Mouse (Mus musculus): Measurements from ENCODE around the gene Pear1.
A peak's percentile ranks its signal among the peaks of the same experiment; 100 is the strongest.

Gene Pear1

DNA sequence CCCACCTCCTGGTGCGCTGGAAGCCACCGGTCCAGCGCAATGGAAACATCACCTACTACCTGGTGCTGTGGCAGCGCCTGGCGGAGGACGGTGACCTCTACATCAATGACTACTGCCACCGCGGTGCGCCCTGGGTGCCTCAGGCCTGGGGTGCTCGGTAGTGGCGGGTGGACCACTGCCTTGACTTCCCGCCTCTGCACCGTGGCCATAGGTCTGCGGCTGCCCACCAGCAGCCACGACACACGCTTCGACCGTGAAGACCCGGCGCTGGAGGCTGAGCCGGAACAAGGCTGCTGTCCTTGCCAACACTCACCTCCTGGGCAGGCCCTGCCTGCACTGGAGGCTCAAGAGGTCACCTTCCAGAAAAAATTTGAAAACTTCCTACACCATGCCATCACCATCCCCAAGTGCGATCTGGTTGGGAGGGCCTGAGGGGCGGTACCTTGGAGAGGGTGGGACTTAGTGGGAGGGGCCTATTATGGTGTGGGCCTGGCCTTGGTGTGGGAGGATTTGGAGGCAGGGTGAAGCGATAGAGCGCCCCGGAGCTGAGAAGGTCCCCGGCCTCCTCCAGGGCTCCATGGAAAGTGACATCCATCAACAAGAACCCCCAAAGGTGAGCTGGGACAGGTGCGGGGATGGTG is 14.7 kb downstream of the Pear1 start:
- DNase-seq (ENCODE audit: low spot score), result no peak

- no peak for DNase-seq (ENCODE audit: low spot score)
Observed at GRCm38 (mm10) chr3:87804038-87804677, 19.9 kb downstream of the Pear1 start.

- no peak for DNase-seq (ENCODE audit: low spot score)
Observed at GRCm38 (mm10) chr3:87801681-87802080, 22.4 kb downstream of the Pear1 start.

GRCm38 (mm10) chr3:87796736-87797334 is 27.3 kb downstream of the Pear1 start, which contains the start of gene Insrr:
Gene Insrr (plus strand): TSS chr3:87796951.
- peak; percentile 29 for DNase-seq (ENCODE audit: low spot score)

GRCm38 (mm10) chr3:87795336-87796277 is 28.5 kb downstream of the Pear1 start:
- peak; percentile 48 for DNase-seq (ENCODE audit: low spot score)

GRCm38 (mm10) chr3:87794922-87795325 is 29.2 kb downstream of the Pear1 start, which contains the start of gene Ntrk1:
Gene Ntrk1 (minus strand): TSS chr3:87795162.
- DNase-seq (ENCODE audit: low spot score), result no peak

GRCm38 (mm10) chr3:87789768-87790167 is 34.3 kb downstream of the Pear1 start:
- DNase-seq (ENCODE audit: low spot score), result no peak

GRCm38 (mm10) chr3:87789248-87789647 is 34.9 kb downstream of the Pear1 start:
- DNase-seq (ENCODE audit: low spot score), result no peak

DNA sequence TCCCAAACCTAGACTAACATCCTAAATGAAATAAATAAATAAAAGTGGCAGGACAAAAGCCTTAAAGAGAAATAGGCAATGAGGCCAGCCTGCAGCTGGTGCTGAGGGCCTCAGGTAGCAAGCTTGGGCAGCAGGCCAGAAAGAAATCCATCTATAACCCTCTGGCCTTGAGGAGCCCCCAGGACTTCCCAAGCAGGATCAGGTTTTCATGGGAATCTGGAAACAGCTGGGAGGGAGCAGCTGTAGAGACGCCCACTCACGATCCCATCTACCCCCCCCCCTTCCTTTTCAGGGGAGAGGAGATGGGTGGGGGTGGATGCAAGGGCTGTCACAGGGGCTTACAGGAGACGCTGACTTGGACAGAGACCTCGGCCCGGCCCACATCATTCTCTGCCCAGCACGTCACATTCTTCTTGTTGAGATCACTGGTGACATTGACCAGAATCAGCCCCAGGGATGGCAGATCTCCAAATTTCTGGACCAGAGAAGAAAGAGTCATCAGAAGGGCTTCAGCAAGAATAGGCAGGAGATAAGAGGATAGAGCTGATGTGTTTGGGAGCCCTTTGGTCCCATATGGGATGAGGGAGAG is 38.4 kb downstream of the Pear1 start:
- DNase-seq (ENCODE audit: low spot score), result no peak

DNA sequence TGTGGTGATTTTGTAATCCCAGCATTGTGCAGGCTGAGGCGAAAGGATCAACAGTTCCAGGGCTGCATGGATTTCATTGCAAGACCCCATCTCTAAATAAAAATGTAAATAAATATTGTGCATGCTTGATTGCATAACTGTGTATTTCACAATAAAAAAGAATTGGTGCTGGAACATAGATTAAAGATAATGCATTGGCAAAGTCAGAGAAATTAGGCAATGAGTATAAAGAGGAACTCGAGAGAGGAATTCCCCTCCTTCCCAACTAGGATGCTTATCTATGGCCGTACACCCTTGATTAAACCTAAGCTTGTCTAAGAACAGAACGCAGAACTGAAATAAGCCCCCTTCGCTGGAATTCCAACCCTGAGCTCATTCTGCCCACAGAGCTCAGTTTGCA is 39.0 kb downstream of the Pear1 start:
- no peak for DNase-seq (ENCODE audit: low spot score)

GRCm38 (mm10) chr3:87783282-87784023 is 40.7 kb downstream of the Pear1 start:
- DNase-seq (ENCODE audit: low spot score), result no peak

DNA sequence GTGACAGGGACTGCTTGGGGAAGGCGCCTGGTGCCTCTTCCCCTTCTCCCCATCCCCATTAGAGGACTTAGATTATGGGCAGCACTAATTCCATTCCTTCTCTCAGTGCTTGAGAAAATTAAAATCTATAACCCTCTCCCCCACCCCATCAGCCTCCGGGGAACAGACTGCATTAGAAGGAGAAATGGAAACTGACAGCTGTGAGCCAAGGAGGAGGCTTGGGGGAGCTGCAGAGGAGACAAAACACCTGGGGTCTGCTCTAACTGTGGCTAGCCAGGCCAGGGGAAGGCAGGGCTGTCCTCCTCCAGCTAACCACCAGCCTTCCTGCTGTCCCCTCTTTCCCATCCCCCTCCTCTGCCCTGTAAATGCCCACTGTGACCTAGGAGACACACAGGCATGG is 45.0 kb downstream of the Pear1 start:
- no peak for DNase-seq (ENCODE audit: low spot score)

DNA sequence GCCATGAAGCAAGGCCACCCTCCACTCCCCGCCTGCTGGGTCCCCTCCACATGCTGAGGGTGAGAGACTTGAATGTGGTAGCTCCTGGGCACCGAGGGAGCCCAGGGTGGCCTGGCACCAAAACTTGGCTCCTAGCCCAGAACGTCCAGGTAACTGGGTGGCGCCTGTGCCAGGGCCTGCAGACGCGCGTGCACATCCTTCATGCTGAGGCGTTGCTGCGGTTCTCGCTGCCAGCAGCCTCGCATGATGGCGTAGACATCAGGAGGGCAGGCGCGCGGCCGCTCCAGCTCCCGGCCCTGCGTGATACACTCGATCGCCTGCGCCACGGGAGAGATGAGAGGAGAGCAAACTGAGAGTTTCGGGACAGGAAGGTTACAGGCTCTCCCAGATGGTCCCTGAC is 45.8 kb downstream of the Pear1 start:
- no peak for DNase-seq (ENCODE audit: low spot score)

GRCm38 (mm10) chr3:87771088-87771487 is 53.0 kb downstream of the Pear1 start:
- no peak for DNase-seq (ENCODE audit: low spot score)

GRCm38 (mm10) chr3:87770280-87770679 is 53.8 kb downstream of the Pear1 start:
- peak; percentile 63 for DNase-seq (ENCODE audit: low spot score)

GRCm38 (mm10) chr3:87769506-87769905 is 54.6 kb downstream of the Pear1 start:
- no peak for DNase-seq (ENCODE audit: low spot score)

GRCm38 (mm10) chr3:87768844-87769243 is 55.3 kb downstream of the Pear1 start:
- DNase-seq (ENCODE audit: low spot score), result peak; percentile 89

DNA sequence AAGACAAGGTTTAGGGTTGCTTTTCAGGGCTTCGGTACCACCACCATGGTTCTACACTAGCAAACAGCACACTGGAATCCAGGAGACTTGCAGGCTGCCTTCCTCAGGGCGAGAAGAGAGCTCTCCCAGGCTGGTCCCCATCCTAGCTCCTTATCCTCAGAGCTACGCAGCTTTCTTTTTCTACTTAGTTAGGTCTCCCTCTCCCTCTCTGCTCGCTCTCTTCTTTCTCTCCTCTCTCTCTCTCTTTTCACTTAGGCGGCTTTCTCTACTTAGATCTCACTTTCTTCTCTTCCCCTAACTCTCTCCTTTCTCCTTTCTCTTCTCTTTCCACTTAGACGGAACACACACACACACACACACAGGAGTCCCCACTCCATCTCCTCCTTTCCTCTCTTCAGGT is 55.7 kb downstream of the Pear1 start:
- DNase-seq (ENCODE audit: low spot score), result no peak

GRCm38 (mm10) chr3:87767764-87768163 is 56.3 kb downstream of the Pear1 start:
- DNase-seq (ENCODE audit: low spot score), result peak; percentile 45

DNA sequence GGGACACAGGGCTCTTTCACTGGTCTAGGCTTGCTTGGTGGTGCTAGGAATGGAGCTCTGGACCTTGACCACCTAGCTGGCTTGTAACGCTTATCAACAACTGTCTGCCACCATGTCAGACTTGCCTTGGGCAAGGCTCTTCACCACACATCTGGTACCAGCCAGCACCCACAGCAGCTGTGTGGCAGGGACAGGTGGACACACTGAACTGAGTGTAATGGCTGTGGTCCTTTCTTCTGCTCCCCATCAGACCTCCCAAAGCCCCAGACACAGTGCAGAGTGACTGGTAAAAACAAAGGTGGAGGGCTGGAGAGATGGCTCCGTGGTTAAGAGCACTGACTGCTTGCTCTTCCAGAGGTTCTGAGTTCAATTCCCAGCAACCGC is 57.8 kb downstream of the Pear1 start:
- DNase-seq (ENCODE audit: low spot score), result no peak

- no peak for DNase-seq (ENCODE audit: low spot score)
Observed at GRCm38 (mm10) chr3:87765631-87766283, 58.3 kb downstream of the Pear1 start.
